Mouse (Mus musculus) urinary bladder, postnatal 4 days (tissue): ENCODE results near the gene Cant1.

ENCODE experiments used
- DNase-seq, 2 experiments: peaks; one replicate each; pipeline ENCODE4 v3.0.0; 2021 to 2022; ENCODE audit warnings: low spot score in 2 of 2

Cant1 gene

GRCm38 (mm10) chr11:118418834-118419504, at the start of gene Cant1:
Gene Cant1 (minus strand): TSS chr11:118419086.
- peak; percentile 97 for DNase-seq

- no peak for DNase-seq
Observed at GRCm38 (mm10) chr11:118467441-118468035, 48.7 kb upstream of the Cant1 start.

- no peak for DNase-seq
Observed at GRCm38 (mm10) chr11:118460280-118460679, 41.4 kb upstream of the Cant1 start.

DNA sequence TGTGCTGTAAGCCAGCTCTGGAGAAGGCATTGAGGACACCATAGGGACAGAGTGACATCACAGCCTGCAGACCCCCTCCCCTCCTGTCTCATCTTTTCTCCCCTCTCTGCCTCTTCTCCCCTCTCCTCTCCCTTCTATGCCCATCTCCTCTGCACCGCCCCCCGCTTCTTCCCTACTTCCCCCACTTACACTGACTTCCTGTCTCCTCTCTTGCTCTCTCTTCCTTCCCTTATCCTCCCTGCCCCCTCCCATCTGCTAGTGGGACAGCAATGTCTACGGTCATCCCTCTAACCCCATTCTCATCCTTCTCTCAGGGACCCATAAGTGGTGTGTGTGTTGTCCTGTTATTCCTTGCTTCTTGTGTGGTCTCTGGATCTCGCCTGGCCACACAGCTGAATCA, 40.6 kb upstream of the Cant1 start:
- DNase-seq, result no peak

- peak in 1 of 2 experiments; percentile 48 for DNase-seq
Observed at GRCm38 (mm10) chr11:118459051-118459450, 40.2 kb upstream of the Cant1 start.

DNA sequence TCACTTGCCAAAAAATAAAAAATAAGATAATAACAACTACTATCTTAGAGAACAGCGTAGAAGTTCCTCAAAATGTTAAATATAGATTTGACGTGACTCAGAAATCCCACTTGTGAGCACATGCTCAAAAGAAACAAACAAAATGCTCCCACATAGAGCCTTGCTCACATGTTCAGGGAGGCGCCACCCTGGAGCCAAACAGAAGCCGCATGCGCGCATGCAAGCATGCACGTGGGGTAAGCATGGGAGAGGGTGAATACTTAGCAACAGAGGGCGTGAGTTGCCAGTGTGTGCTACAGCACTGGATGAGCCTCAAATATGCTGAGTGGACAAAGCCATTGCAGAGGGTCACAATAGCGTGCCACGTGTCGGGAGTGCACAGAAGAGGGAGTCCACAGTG, 38.1 kb upstream of the Cant1 start:
- no peak for DNase-seq

GRCm38 (mm10) chr11:118455788-118456187, 36.9 kb upstream of the Cant1 start:
- DNase-seq, result no peak

DNA sequence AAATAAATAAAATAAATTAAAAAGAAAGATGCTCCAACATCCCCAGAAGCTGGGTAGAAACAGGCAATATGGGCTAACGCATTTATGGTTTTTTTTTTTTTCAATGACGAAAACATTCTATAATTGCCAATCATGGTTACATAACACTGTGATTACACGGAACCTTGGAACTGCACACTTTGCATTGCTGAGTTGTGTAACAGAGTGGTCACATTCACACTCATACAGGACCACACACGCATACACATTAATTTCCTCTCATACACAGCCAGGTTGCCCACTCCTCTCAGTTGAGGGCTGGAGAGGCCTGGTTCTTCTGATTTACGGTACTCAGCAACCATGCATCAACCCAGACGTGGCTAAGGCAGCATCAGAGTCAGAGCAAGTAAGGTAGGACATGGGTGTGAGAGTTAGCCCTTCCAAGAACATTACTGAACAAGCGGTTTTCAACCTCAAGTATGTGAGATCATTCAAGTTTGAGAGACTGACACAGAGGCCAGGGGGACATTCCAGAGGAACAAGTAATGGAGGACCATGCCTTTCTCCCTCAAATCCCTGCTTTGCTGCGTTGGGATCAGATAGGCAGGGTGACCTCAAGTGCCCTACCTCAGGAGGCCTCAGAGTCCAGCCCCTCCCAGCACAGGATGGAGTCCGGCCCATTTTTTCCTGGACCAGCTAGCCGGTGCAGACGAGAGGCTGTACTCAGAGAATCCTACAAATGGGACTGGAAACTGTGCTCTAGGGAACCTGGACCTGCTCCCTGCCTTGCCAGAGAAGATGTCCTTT, 35.2 kb upstream of the Cant1 start:
- DNase-seq, result no peak

- no peak for DNase-seq
Observed at GRCm38 (mm10) chr11:118452955-118453354, 34.1 kb upstream of the Cant1 start.

DNA sequence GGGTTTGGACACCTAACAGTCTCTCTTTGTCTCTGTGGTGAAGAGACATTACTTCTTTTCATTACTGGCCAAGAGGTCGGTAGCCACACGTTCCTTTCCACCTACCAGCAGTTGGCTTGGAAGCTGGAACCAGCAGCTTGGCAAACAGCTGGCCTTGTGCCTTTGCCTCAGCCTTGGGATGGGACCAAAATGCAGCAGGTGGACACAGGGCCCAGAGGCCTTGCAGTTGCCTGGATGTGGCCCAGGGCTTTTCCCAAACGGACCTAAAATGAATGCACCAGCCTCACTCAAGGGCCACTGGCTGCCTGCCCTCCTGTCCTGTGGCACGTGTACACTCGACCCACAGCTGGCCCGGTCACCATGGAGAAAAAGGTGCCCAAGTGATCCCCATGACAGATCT, 32.3 kb upstream of the Cant1 start:
- DNase-seq, result no peak

- DNase-seq, result no peak
Observed at GRCm38 (mm10) chr11:118448385-118448784, 29.5 kb upstream of the Cant1 start.

GRCm38 (mm10) chr11:118447346-118447745, 28.5 kb upstream of the Cant1 start:
- DNase-seq, result no peak

DNA sequence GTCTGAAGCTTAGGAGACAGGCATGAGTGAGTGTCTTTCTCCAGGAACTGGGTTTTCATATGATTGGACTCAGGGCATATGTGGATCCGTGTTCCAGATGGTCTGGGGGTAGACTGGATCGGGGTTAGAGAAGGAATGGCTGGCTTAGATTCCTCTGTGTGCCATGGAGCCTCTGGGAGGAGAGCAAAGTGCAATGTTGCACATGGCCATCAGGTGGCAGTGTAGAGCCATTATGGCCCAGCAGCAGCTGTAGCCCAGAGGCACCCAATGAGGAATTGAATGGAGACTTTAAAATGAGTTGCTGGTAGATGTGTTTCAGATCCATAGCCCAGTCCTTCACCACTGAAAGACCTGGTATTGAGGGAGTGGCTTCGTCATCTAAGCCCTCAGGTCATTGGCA, 27.0 kb upstream of the Cant1 start:
- DNase-seq, result no peak

DNA sequence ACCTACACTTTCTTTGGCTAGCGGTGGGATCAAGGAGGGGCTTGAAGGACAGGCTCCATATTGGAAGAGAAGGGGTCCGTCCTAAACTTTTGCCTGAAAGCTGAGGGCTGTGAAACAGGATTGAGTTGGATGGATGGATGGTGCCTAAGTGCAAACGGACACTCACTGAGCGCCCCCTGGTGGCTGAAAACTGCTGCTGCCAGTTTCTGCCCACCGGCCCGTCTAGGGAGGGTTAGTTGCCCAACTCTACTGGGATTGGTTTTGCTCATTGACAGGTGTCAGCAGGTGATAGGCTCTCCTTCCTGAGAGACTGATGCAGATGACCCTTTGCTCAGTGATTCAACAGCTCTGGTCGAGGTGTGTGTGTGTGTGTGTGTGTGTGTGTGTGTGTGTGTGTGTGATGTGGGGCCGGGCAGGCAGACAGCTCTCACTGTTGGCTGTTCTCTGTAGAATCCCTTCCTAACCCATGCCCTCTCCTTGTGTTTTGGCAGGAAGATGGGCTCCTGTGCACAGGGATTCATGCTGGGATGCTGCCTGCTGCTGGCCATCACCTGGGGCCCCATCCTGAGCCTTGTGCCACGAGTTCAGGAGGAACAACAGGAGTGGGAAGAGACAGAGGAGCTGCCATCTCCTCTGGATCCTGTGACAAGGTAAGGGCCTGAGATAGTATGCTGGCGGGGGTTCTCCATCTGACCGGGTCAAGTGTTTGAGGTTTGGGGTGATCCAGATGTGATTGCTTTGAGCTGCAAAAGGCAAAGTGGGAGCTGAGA, 24.5 kb upstream of the Cant1 start:
- DNase-seq, result peak; percentile 67 to 83

DNA sequence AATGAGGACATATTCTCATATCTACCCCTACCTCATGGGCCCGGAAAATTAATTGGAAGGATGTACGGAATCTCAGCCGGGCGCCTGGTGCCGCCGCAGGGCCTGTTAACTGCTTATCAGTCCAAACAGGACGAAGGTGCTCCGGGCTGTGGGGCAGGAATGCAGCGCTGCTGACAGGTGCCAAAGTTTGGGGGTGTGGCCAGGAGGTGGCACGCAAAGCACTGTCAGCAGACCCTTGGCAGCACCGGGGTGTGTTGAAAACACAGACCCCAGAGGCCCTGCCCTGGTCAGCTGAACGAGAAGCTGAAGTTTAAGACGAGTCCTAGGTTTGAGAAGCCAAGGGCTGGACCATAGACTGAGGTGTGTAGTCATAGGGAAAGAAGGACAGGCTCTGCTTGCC, 23.8 kb upstream of the Cant1 start:
- DNase-seq, result no peak

- DNase-seq, result no peak
Observed at GRCm38 (mm10) chr11:118438665-118439414, 20.0 kb upstream of the Cant1 start.

DNA sequence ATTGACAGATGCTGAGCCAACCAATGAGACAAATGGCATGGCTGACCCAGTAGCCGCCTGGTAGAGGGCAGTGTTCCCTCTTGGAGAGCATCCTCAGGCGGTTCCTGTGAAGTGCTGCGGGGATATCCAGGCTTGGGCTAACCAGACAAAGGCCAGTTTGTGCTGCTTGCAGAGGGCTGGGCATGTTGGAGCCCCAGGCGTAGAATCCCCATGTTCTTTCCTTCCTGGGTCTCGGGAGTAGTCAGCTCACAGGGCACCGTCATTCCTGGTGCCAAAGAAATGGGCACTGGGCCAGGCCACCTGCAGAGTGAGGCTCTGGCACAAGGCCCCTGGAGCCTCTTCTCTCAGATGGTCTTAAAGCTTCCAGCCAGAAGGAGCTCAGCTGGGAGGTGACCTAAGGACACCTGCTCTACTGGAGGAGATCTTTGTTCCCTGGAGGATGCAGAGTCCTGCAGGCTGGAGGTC, 17.6 kb upstream of the Cant1 start:
- DNase-seq, result no peak

DNA sequence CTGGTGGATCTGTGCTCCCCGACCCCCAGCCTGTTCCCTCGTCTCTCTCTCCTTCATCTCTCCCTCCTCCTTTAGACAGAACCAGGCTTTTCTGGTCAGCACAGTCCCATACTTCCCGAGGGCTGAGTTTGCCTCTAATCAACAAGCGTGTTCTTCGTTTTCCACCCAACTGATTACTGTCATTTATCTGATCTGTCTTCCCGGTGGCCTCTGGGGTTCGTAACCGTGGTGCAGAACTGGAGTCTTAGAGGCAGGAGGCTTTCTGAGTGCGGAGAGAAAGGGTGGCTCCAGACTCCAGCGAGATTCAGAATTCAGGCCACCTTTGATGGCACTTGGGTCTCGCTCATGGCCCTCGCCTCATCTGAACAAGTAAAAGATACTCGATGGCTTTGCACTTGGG, 15.2 kb upstream of the Cant1 start:
- no peak for DNase-seq

- no peak for DNase-seq
Observed at GRCm38 (mm10) chr11:118433398-118433868, 14.5 kb upstream of the Cant1 start.

DNA sequence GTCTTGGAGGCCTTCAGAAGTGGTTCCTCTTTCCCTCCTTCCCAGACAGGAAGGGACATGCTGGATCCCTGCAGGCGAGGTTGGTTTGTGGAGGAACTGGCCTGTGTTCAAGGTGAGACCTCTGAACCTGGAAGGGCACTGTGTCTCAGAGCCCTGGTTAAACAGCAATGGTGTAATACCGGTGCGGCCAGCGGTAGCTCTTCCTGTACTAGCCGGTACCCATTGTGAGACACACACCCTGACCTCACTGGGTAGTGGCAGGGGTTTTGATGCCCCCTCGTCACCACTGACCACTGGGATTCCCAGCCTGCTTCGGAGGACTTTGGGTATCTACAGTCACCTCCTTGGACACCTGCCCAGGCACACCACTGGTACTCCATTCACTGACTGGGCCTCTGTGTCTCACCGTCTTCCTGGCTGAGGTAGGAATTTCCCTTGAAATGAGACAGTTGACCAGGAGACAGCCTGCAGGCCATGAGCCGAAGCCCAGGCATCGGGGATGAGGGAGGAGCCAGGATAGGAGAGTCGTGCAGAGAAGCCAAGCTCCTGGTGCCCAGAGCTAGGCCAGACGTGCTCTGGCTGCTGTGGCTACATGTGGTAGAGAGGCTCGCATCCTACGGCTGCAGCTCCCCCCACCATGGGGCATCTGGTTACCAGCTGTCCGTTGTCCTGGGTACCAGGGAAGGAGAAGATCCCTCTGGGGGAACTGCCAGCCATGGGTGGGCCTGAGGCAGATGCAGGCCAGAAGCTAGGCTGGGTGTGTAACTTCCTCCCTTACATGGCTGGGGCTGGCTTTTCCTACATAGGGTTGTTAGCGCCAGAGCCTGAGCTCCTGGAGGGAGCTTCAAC, 12.4 kb upstream of the Cant1 start:
- DNase-seq, result no peak
